Mouse (Mus musculus) lung, adult 10 weeks (tissue): ENCODE data around the gene Plekhg5. TPM values are rescaled to one million over a fixed set of nuclear protein-coding genes. Genes with fewer than 3 reads are reported as not detected.

Experiments
- polyA plus RNA-seq: library from polyadenylated mRNA; stranded (reverse); fragments of 350-450 nt; fragmentation: Illumina TruSeq; extraction: RNeasy Lipid Tissue Mini Kit (QIAGEN cat#74804); gene quantifications from one replicate; pipeline ENCODE4 v1.2.3, GENCODE M21; 2014; ENCODE audit warnings: low read depth, low replicate concordance; ENCODE audit not compliant: insufficient read depth

Gene Plekhg5
- 9.4 TPM for polyA plus RNA-seq

DNA sequence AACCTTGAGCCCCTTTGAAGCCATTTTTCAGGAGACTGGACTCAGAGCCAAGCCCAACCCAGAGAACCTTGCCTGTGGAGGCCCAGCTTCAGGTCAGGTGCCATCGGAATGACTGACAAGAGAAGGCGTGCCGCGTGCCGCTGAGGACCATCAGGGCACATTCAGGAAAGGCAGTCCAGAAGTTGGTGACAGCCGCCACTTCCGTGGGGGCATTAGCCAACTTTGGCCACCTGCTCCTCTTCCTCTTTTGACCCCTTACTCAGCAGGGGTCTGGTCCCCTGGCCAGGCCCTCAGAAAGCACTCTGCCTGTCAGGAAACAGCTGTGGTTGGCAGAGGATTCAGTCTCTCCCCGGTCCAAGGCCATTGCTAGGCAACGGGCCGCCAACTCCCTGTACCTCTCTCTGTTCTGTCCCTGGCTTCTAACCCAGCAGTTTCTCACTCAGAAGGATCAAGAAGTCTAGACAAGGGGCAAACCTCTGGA lies at the start of gene Plekhg5:
Plekhg5 (plus strand) TSS at position 378 of the 481 bp plus-strand sequence.

DNA sequence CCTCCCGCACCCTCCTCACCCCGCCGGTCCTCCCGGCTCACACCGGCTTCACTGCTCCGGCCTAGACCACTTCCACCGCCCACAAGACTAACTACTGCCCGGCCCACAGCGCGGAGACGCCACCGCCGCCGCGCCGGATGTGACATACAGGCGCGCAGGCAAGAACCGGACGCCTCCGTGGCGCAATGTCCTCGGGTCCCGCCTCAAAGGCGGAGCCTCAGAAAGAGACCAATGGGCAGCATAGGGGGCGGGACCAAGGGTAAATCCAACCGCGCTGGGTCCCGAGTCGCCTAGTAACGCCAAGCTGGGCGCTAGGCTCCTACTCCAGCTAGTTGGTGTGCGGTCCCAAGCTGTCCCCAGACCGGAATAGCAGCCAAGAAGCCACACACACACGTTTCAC lies 44.8 kb upstream of the Plekhg5 start, which contains the start of gene Zbtb48:
Zbtb48 (minus strand) TSS at position 148 of the 400 bp plus-strand sequence.

DNA sequence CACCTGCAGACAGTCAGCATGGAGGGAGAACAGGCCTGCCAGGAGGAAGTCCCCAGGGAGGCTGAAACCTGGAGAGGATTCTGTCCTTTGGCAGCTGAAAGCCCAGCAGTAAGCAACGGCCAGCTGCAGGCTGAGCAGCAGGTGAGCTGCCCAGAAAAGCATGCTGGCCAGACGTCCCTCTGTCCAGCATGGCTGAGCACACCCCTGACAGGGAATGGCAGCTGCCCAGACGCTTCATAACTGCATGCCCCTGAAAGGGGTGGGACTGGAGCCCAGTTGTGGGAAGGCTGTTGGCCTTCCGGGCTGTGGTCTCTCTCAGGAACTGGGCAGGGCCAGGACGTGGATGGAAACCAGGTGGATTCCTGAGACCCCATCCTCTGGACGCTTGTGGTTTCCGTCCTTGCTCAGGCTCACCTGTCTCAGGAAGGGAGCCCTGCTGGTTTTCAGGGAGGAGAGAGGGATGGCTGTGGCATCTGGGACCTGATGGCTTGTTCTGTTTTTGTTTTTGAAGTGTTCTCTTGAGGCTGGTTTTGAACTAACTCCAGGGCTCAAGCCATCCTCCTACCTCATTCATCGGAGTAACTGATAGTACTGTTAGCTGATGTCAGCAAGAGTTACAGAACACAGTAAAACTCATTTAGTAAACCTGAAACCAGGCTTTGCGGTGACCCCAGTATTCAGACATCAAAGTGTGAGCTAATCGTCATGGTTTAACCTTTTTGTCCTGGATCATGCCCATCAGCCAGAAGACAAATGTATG lies 33.9 kb upstream of the Plekhg5 start, which contains the start of gene Tas1r1:
Tas1r1 (minus strand) TSS at position 344 of the 760 bp plus-strand sequence.

DNA sequence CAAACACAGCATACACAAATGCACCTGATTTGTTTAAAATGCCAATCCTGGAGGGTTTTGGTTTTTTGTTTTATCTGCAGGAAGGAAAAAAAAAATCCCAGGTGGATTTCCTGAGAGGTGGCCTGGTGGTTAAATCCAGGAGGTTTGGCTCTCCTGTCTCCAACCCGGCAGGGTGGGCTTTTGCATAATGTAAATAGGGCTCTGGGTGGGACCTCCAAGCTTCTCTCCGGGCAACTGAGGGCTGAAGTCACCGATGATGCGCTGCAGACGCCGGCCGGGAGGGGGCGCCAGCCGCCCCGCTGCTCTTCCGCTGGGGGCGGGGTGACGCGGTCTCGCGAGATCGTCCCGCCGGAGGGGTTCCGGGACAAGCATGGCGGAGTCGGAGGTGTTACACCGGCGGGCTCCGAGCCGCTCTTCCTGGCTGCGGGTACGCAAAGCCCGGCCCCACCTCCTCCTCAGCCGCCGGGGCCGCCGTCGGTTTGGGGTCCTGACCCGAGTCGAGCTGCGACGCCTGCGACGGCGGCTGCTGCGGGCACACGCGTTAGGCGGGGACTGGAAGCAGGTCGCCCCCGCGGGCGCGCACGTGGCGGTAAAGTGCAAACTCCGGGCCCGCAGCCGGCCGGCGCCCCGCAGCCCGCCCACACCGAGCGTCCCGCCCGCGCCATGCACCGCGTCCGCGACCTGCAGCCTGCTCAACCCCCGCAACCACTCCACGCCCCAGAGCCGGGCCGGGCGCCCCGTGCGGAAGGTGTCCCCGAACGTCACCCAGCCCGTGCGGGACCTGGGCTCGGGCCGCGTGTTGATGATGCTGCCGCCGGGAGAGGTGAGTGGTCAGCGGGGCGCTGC lies 33.1 kb upstream of the Plekhg5 start, which contains the start of gene Nol9:
Nol9 (plus strand) TSS at position 337 of the 846 bp plus-strand sequence.

DNA sequence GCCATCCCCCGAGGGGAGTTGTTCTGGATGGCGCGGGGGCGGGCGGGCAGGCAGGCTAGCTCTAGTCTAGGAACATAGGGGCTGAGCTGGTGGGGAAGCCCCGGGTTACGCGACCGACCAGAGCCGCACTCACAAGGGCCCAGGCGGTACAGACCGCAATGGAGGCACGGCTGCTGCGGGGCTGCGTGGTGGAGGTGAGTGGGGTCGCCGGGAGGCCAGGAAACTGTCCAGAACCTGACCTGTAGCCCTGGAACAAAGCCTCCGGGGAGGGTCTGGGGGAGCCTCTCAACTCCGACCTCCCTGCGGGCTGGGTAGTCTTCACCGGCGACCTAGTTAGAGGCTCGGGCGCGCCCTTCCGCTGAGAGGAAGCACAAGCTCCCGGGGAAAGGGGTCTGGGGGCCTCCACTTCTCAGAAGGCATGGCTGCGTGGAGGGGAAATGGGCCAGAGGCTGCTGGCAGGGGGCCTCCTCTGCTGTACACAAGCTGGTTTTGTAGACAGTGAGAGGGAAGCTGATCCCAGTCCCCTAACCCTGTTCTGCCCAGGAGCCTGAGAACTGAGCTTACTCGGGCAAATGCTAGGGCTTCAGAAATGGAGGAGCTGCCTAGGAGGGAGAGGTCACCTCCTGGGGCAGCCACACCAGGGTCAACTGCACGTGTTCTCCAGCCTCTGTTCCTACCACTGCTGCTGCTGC lies 43.8 kb downstream of the Plekhg5 start, which contains the start of gene Tnfrsf25:
Tnfrsf25 (plus strand) TSS at position 14 of the 692 bp plus-strand sequence.

DNA sequence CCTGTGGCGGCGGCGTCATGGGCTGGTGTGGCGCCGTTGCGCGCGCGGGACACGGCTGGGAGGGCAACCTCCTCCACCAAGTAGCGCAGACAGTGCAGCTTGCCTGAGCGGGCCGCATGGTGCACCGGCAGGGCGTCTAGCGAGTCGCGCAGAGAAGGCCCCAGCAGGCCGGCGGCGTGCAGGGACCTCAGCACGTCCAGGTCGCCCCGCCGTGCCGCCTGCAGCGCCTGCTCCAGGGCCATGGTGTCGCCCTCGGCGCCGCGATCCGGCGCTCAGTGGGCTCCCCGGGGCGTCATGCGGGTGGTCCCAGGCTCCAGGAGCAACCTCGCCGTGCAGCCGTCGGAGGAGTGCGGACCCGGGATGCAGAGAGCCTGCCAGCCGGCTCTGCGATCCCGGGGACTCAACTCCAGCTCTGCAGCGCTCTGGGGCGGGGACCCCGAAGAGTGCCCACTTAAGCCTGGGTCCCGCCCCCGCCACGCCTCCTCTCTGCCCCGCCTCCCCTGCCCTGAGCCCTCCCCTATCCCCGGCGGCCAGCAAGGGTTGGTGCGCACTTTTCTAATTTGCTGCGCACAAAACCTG lies 79.8 kb downstream of the Plekhg5 start, which contains the start of gene Espn:
Espn (minus strand) TSS at position 406 of the 579 bp plus-strand sequence.

DNA sequence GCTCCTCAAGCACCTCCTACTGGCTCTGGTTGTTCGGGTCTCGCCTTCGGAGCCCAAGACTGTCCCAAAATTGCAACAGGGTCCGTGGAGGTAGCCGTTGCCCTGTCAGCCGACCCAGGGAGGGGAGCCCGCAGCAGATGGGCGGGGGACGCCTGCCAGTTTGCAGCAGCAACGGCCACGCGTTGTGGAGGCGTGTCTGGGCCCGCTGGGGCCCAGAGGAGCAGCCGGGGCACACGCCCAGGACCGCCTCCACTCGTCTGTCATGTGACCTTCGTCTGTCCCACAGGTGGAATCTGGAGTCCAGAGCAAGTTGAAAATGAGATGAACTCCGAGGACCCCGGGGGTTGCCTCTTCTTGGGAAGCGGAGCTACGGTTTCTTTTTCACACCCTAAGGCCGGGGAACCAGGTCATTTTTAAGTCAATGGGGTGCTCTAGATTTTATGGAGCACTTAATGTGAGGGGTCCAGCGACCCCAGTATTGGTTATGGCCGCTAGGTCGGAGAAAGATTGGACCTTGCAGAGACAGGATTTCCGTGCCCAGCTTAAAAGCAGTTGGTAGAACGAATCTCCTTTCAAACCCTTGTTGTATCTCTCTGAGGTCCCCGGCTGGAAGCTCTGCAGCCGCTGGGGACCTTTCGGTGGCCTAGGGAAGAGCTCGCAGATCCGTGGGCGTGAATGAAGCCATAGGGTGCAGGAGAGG lies 86.4 kb downstream of the Plekhg5 start, which contains the start of gene Hes2:
Hes2 (plus strand) TSS at position 283 of the 700 bp plus-strand sequence.

Other genes starting within 250 kb of the Plekhg5 start
- 37.9 TPM for gene Camta1, start 210.6 kb upstream of the Plekhg5 start, polyA plus RNA-seq
- 17.7 TPM for gene Dnajc11, start 138.8 kb upstream of the Plekhg5 start, polyA plus RNA-seq
- 30.8 TPM for gene Thap3, start 83.5 kb upstream of the Plekhg5 start, polyA plus RNA-seq
- 7.4 TPM for gene Phf13, start 76.2 kb upstream of the Plekhg5 start, polyA plus RNA-seq
- gene Klhl21, start 63.7 kb upstream of the Plekhg5 start, polyA plus RNA-seq, result 11.9 TPM
- 9.2 TPM for gene Zbtb48, start 44.8 kb upstream of the Plekhg5 start, polyA plus RNA-seq
- gene Tas1r1, start 33.9 kb upstream of the Plekhg5 start, polyA plus RNA-seq, result not detected
- 8.4 TPM for gene Nol9, start 33.2 kb upstream of the Plekhg5 start, polyA plus RNA-seq
- 3.8 TPM for gene Tnfrsf25, start 43.4 kb downstream of the Plekhg5 start, polyA plus RNA-seq
- gene Espn, start 79.9 kb downstream of the Plekhg5 start, polyA plus RNA-seq, result 2.4 TPM
- gene Hes2, start 86.4 kb downstream of the Plekhg5 start, polyA plus RNA-seq, result 3.3 TPM
- 118 TPM for gene Acot7, start 105.6 kb downstream of the Plekhg5 start, polyA plus RNA-seq
- 8.2 TPM for gene Gpr153, start 201.7 kb downstream of the Plekhg5 start, polyA plus RNA-seq
- not detected for gene Hes3, start 219.2 kb downstream of the Plekhg5 start, polyA plus RNA-seq
- gene Icmt, start 224.7 kb downstream of the Plekhg5 start, polyA plus RNA-seq, result 23.1 TPM
- gene Rnf207, start 246.5 kb downstream of the Plekhg5 start, polyA plus RNA-seq, result 0.60 TPM